Mouse (Mus musculus) liver, embryonic 14.5 days (tissue): ENCODE measurements around the gene Ror2.

Experiments
- CTCF ChIP-seq: IDR thresholded peaks from 2 replicates; pipeline ENCODE4 v1.5.1; 2016; ENCODE audit warnings: antibody characterized with exemption, low read depth, control low read depth
- EP300 ChIP-seq: IDR thresholded peaks from 2 replicates; pipeline ENCODE4 v1.6.1; 2016; ENCODE audit warnings: antibody characterized with exemption, low read depth

GRCm38 (mm10) chr13:53281604-53282396 lies 4.1 kb downstream of the Ror2 start:
- TF ChIP-seq CTCF, result no peak
- no peak for TF ChIP-seq EP300
